Mouse (Mus musculus) heart, embryonic 10.5 days (tissue): ENCODE data around the gene Lyplal1. TPM values are rescaled to one million over a fixed set of nuclear protein-coding genes. Genes with fewer than 3 reads are reported as not detected.

Experiments used
- DNase-seq: peaks from one replicate; pipeline ENCODE4 v3.0.0-alpha.2; 2017; ENCODE audit warnings: low spot score
- H3K27ac ChIP-seq: fragments of 300-500 bp; sonication (generic); 2 replicates; pipeline ENCODE4 v1.5.1; 2016; ENCODE audit warnings: mild to moderate bottlenecking
- H3K27me3 ChIP-seq: fragments of 300-500 bp; sonication (generic); 2 replicates; pipeline ENCODE4 v1.6.1; 2016; ENCODE audit warnings: mild to moderate bottlenecking; ENCODE audit not compliant: poor library complexity, insufficient read depth, severe bottlenecking
- H3K36me3 ChIP-seq: fragments of 300-500 bp; sonication (generic); 2 replicates; pipeline ENCODE4 v1.6.1; 2016; ENCODE audit warnings: mild to moderate bottlenecking, moderate library complexity
- H3K4me1 ChIP-seq: fragments of 300-500 bp; sonication (generic); 2 replicates; pipeline ENCODE4 v1.6.1; 2016; ENCODE audit warnings: mild to moderate bottlenecking
- H3K4me3 ChIP-seq: fragments of 300-500 bp; sonication (generic); 2 replicates; pipeline ENCODE4 v1.5.1; 2016; ENCODE audit warnings: mild to moderate bottlenecking, moderate library complexity
- H3K9me3 ChIP-seq: fragments of 300-500 bp; sonication (generic); 2 replicates; pipeline ENCODE4 v1.6.1; 2016; ENCODE audit warnings: mild to moderate bottlenecking, moderate library complexity
- WGBS: fragments of 180-500 bp; shearing (Covaris S2); methylation state at CpG from one replicate; pipeline ENCODE4 v1.1.7; 2016; 5-methylcytosine and 5-hydroxymethylcytosine counted together
- polyA plus RNA-seq: library from polyadenylated mRNA; unstranded; fragments of >200 nt; fragmentation: Nextera tagmentation; extraction: Ambion mirVana; gene quantifications from 2 replicates; pipeline ENCODE4 v1.2.1, GENCODE M21; 2016

Lyplal1 gene
- 15.2 and 17.8 TPM in 2 replicates for polyA plus RNA-seq

- no peaks in the 10 kb centered on the region for H3K27me3 ChIP-seq
- H3K36me3 ChIP-seq: no peaks in the 10 kb centered on the region
- no peaks in the 10 kb centered on the region for H3K9me3 ChIP-seq
- WGBS: 5% methylated on average over 44 of the region's 44 CpGs
- 0 out of 2 replicates have a peak, but pooled peaks cover 3% of the 10 kb centered on the region for H3K4me1 ChIP-seq
- peak within 1 kb of the TSS; percentile 84 for H3K4me3 ChIP-seq
- DNase-seq: peak; percentile 92
- peak within 1 kb of the TSS; percentile 95 for H3K27ac ChIP-seq
Observed at GRCm38 (mm10) chr1:186116701-186117488, at the start of gene Lyplal1. Gene Lyplal1 (minus strand): TSS chr1:186117310.

GRCm38 (mm10) chr1:186163616-186164015 is 46.5 kb upstream of the Lyplal1 start:
- no peaks in the 10 kb centered on the region for H3K9me3 ChIP-seq
- no peak overlapping the region for H3K4me3 ChIP-seq
- H3K27ac ChIP-seq: no peak overlapping the region
- no peaks in the 10 kb centered on the region for H3K4me1 ChIP-seq
- no peak for DNase-seq
- no peaks in the 10 kb centered on the region for H3K36me3 ChIP-seq
- WGBS: 62% methylated on average over 2 of the region's 2 CpGs
- H3K27me3 ChIP-seq: no peaks in the 10 kb centered on the region

- H3K27ac ChIP-seq: no peak overlapping the region
- WGBS: 69% methylated on average over 12 of the region's 12 CpGs
- no peak for DNase-seq
Observed at GRCm38 (mm10) chr1:186163206-186163605, 46.1 kb upstream of the Lyplal1 start.

GRCm38 (mm10) chr1:186150376-186150775 is 33.3 kb upstream of the Lyplal1 start:
- whole genome bisulfite sequencing: 87% methylated on average over 5 of the region's 5 CpGs
- DNase-seq: no peak
- Histone ChIP-seq H3K4me3 (no peak overlapping the region), H3K27ac (no peak overlapping the region), H3K27me3 (no peaks in the 10 kb centered on the region), H3K9me3 (no peaks in the 10 kb centered on the region), H3K36me3 (no peaks in the 10 kb centered on the region), H3K4me1 (no peaks in the 10 kb centered on the region)

More at GRCm38 (mm10) chr1:186163206-186163605, 46.1 kb upstream of the Lyplal1 start:
- no peaks in the 10 kb centered on the region for H3K27me3 ChIP-seq
- no peaks in the 10 kb centered on the region for H3K4me1 ChIP-seq
- H3K9me3 ChIP-seq: no peaks in the 10 kb centered on the region
- no peaks in the 10 kb centered on the region for H3K36me3 ChIP-seq
- no peak overlapping the region for H3K4me3 ChIP-seq

- no peak overlapping the region for H3K4me3 ChIP-seq
- no peaks in the 10 kb centered on the region for H3K9me3 ChIP-seq
- no peaks in the 10 kb centered on the region for H3K27me3 ChIP-seq
- H3K4me1 ChIP-seq: no peaks in the 10 kb centered on the region
- no peaks in the 10 kb centered on the region for H3K36me3 ChIP-seq
- DNase-seq: no peak
- 51% methylated on average over 6 of the region's 6 CpGs for WGBS
- H3K27ac ChIP-seq: no peak overlapping the region
Observed at GRCm38 (mm10) chr1:186145444-186145843, 28.3 kb upstream of the Lyplal1 start.

GRCm38 (mm10) chr1:186140191-186140590 is 23.1 kb upstream of the Lyplal1 start:
- 76% methylated on average over 2 of the region's 2 CpGs for WGBS

GRCm38 (mm10) chr1:186137873-186138272 is 20.8 kb upstream of the Lyplal1 start:
- no peaks in the 10 kb centered on the region for H3K27me3 ChIP-seq
- 0 out of 2 replicates have a peak, but pooled peaks cover 4% of the 10 kb centered on the region for H3K4me1 ChIP-seq
- no peak overlapping the region for H3K27ac ChIP-seq
- H3K9me3 ChIP-seq: no peaks in the 10 kb centered on the region
- no peak overlapping the region for H3K4me3 ChIP-seq
- no peak for DNase-seq
- 74% methylated on average over 12 of the region's 12 CpGs for WGBS
- no peaks in the 10 kb centered on the region for H3K36me3 ChIP-seq

More at GRCm38 (mm10) chr1:186140191-186140590, 23.1 kb upstream of the Lyplal1 start:
- Histone ChIP-seq H3K36me3 (no peaks in the 10 kb centered on the region), H3K27me3 (no peaks in the 10 kb centered on the region), H3K27ac (no peak overlapping the region), H3K4me1 (0 out of 2 replicates have a peak, but pooled peaks cover 4% of the 10 kb centered on the region), H3K9me3 (no peaks in the 10 kb centered on the region), H3K4me3 (no peak overlapping the region)
- DNase-seq: no peak

- DNase-seq: no peak
- H3K9me3 ChIP-seq: no peaks in the 10 kb centered on the region
- no peak overlapping the region for H3K27ac ChIP-seq
- H3K4me3 ChIP-seq: no peak overlapping the region
- no peaks in the 10 kb centered on the region for H3K27me3 ChIP-seq
- 78% methylated on average over 6 of the region's 6 CpGs for WGBS
- 0 out of 2 replicates have a peak, but pooled peaks cover 4% of the 10 kb centered on the region for H3K4me1 ChIP-seq
- H3K36me3 ChIP-seq: no peaks in the 10 kb centered on the region
Observed at GRCm38 (mm10) chr1:186136636-186137380, 19.7 kb upstream of the Lyplal1 start.

GRCm38 (mm10) chr1:186131465-186131864 is 14.4 kb upstream of the Lyplal1 start:
- no peaks in the 10 kb centered on the region for H3K9me3 ChIP-seq
- no peak overlapping the region for H3K4me3 ChIP-seq
- no peaks in the 10 kb centered on the region for H3K27me3 ChIP-seq
- DNase-seq: no peak
- 0 out of 2 replicates have a peak, but pooled peaks cover 1% of the 10 kb centered on the region for H3K4me1 ChIP-seq
- H3K27ac ChIP-seq: no peak overlapping the region
- H3K36me3 ChIP-seq: no peaks in the 10 kb centered on the region
- whole genome bisulfite sequencing: 74% methylated on average over 3 of the region's 3 CpGs

- no peaks in the 10 kb centered on the region for H3K36me3 ChIP-seq
- H3K4me3 ChIP-seq: no peak overlapping the region
- no peak overlapping the region for H3K27ac ChIP-seq
- no peaks in the 10 kb centered on the region for H3K27me3 ChIP-seq
- no peaks in the 10 kb centered on the region for H3K9me3 ChIP-seq
- 91% methylated on average over 8 of the region's 8 CpGs for WGBS
- no peak for DNase-seq
- no peaks in the 10 kb centered on the region for H3K4me1 ChIP-seq
Observed at GRCm38 (mm10) chr1:186128940-186129339, 11.8 kb upstream of the Lyplal1 start.

GRCm38 (mm10) chr1:186126313-186126862 is 9.3 kb upstream of the Lyplal1 start:
- H3K4me3 ChIP-seq: no peak overlapping the region
- no peak overlapping the region for H3K27ac ChIP-seq
- no peaks in the 10 kb centered on the region for H3K36me3 ChIP-seq
- H3K27me3 ChIP-seq: no peaks in the 10 kb centered on the region
- no peaks in the 10 kb centered on the region for H3K9me3 ChIP-seq
- 75% methylated on average over 6 of the region's 6 CpGs for WGBS
- no peaks in the 10 kb centered on the region for H3K4me1 ChIP-seq
- DNase-seq: no peak

- no peaks in the 10 kb centered on the region for H3K36me3 ChIP-seq
- no peaks in the 10 kb centered on the region for H3K27me3 ChIP-seq
- no peaks in the 10 kb centered on the region for H3K9me3 ChIP-seq
- DNase-seq: no peak
- H3K4me3 ChIP-seq: no peak overlapping the region
- no peak overlapping the region for H3K27ac ChIP-seq
- H3K4me1 ChIP-seq: no peaks in the 10 kb centered on the region
Observed at GRCm38 (mm10) chr1:186123690-186124089, 6.6 kb upstream of the Lyplal1 start.

GRCm38 (mm10) chr1:186119856-186120255 is 2.7 kb upstream of the Lyplal1 start:
- DNase-seq: no peak
- no peak overlapping the region for H3K27ac ChIP-seq

More at GRCm38 (mm10) chr1:186119856-186120255, 2.7 kb upstream of the Lyplal1 start:
- Histone ChIP-seq H3K9me3 (no peaks in the 10 kb centered on the region), H3K4me3 (no peak overlapping the region), H3K27me3 (no peaks in the 10 kb centered on the region), H3K4me1 (0 out of 2 replicates have a peak, but pooled peaks cover 3% of the 10 kb centered on the region), H3K36me3 (no peaks in the 10 kb centered on the region)
- WGBS: 50% methylated on average over 5 of the region's 5 CpGs
